Mouse (Mus musculus): ENCODE data around the gene Dlat.
A peak's percentile ranks its signal among the peaks of the same experiment; 100 is the strongest.

The Dlat gene

DNA sequence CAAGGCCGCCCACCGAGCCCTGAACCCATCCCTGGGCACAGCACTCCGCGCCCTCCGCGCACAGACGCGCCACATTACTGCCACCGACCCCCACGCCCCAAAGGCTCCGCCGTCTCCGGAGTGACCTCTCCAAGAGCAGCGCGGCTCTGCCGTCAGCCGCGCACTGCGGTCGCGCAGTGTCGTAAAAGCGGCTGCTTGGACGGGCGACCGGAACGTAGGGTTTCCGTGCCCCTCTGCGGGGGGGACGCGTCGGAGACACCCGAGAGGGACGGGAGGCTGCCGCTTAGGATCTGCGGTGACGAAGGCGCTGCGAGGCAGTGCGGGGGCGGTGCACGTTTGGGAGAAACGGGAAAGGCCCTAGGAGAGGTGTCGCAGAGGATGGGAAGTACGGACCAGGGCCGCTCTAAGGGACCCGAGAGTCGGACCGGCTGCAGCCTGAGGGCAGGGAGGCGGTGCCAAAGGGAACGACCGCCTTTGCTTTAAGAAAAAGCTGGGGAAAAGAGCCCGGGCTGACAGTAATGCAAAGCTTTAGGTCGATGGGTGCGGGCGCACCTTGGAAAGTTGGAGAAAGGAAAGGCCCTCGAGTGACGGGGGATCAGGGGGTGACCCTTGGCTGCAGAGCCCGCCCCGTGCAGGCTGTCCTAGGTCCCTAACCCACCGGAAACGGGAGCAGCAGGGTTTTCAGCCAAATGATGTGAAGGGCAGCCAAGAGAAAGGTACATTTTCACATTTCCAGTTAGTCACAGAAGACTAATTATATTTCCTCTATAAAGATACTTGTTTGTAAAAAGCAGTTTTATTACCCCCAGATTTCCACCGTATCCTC, at the start of gene Dlat:
TSS of gene Dlat (minus strand) at position 389 of the 826 bp plus-strand sequence.
- DNase-seq (ENCODE audit: low spot score in 2 of 2), result peak; percentile 84 to 85

DNA sequence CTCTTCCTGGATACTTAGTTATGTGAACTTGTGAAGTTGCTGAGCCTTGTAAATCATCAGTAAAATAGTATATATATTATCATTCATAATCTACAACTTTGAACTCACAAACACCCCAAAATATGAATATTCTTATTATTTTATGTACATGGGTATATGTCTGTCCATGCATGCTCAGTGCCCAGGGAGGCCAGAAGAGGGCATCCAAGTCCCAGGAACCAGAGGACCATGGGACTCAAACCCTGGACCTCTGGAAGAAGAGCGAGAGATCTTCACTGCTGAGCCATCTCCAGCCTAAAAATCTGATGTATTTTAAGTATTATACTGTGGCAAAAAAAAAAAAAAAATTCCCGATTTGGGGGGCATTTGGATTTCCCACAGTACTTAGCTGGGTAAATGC, 49.5 kb upstream of the Dlat start:
- no peak for DNase-seq (ENCODE audit: low spot score in 2 of 2)

DNA sequence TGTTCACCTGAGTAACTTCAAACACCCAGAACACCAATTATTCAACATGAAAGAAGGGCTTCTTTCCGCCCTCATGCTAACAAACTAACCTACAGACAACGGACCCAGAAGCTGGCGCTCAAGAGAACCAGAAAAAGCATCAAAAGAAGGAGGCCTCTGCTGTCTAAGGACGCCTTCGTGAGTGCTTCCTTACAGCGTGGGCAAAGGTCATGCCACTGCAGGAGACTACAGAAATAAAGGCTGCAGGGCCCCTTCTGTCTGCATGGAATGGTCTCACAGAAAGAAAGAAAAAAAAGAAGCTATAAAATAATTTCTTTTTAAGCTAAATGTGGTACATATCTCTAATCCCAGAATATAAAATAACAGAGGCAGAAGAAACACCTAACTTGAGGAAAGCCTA, 45.3 kb upstream of the Dlat start:
- DNase-seq (ENCODE audit: low spot score in 2 of 2), result no peak

DNA sequence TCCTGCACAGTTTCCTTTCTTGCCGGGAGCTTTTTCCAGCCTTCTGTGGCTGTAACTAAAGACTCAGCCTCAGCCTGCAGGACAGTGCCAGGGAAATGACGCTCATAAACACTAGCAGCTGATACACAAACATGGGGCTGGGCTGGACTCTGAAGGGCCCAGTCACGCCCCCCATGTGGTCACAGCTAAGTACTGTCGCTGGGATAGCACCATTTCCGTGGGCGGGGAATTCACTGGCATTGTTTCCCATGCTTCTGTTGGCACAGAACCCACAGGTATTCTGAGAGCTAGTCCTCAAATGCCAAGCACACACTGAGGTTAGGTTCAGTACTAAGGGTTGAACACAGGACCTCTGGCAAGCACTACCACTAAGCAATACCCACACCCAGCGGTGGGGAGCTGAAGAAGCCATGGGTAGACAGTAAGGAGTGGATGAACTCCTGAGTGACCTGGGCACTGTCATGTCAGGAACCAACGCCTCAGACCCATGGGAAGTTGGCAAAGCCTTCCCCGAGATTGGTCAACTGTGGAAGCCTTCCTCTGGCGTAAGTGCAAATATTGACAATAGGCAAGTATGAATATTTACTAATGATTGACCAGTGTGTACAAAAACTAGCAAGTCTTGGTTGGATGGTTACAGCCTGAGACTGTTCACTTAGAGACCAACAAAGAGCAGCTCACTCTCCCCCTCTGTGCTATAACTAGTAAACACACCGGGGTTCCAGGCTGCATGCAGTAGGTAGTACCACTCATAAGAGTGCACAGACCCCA, 41.5 kb upstream of the Dlat start:
- no peak for DNase-seq (ENCODE audit: low spot score in 2 of 2)

DNA sequence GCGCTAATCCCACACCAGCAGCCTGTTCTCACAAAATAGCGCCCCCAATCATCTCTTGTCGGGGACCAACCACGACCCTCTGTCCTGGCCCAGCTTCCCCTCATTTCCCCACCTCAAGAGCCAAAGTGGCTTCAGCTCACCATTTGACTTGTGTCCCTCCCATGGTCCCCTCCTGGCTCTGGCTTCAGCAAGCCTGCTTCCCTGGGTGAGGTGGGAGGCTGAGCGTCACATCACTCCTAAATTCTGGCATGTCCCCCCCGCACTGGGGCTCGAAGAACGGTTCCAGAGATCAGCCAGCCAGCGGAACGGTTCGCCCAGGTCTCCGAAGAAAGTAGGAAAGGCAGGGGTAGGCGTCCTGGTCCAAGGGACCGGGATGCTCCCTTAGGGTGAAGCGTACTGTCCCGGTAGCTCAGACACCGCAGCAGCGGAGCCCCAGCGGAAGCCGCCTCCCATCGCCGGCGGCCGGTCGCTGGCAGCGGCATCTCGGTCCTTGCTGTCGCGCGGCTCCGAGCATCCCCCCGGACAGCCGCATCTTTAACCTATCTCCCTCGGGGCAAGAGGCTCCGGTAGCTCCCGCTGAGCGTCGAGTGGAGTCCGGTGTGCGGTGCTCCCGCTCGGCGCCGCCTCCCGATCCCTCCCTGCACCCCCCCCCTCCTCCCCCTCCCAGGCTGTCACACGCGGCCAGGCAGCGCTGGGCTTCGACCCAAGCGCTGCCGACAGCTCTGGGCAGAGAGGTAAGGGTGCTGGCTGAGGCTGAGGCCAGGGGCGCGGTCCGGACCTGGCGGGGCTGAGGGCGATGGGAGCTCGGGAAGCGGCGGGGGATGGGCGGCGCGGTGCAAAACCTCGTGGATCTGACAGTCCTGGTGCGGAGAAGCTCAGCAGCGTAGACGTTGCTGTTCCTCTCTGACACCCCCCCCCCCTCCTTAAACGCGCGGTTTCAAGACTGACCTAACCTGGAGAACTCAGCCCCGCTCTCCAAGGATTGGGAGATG, 39.1 kb upstream of the Dlat start:
- DNase-seq (ENCODE audit: low spot score in 2 of 2), result no peak

DNA sequence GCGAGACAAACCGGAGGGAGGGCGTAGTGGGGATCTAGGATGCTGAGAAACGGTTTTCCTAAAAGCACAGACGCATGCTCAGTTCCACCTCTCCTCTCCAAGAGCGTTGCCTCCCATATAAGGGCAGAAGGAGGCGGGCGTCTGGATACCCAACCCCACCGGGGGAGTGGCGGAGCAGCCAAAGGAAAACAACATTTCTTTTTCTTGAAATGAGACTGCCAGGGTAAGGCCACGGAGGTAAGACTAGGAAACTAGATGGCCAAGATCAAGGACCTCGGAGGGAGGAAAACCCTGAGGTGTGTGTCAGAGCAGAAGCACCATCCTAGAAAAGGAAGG, 38.1 kb upstream of the Dlat start:
- DNase-seq (ENCODE audit: low spot score in 2 of 2), result peak in 1 of 2 experiments; percentile 18

DNA sequence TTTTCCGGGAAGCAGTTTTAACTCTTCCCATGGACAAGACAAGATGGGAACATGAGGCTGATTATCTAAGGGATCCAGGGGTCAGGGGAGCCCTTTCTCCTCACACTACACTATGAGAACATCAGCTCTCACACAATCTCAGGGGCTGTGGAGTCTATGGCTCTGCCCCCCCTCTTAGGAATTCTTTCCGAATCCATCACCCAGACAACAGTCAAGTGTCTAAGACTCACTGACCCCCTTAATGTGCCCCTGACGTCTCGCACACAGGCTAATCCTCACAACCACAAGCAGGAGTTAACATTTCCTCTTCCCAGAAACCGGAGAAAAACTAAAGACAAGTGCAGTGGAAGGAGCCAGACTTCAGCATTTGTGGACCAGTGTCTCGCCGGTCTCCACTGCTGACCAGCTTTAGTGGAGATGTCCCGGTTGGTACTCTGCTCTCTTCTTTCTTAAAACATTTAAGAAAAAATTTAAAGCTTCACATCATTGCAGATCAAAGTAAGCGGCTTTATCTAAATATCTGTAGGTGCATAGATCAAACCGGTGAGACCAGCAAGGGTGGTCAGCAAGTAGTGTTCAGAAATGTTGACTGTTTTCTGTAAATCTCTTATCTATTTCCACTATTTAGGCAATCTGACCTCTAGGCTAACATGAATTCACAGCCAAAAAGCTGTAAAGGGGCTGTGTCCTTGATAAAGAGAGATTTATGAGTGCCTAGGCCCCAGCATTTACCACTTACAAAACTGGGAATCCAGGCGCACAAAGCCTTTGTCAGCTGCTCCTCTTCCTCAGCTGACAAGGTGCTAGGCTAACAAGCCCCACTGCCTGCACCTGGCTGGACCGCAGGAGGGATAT, 37.5 kb upstream of the Dlat start:
- no peak for DNase-seq (ENCODE audit: low spot score in 2 of 2)

DNA sequence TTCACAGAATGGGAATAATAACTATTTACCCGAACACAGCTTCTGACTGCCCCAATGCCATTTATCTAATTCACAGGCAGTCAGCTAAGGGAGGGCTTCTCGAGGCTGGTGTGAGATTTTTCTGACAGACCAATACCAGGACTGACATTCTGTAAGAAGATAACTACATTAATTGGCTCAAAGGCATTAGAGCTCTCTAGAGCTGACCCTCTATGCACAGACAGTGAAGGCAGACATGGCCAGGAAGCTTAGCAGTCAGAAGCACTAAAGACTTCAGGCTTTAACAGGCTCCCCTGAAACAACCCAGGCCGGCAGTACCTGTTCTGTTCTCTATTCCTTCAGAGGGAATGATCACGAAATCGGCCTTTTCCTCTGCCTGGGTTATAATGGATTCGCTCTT, 35.6 kb upstream of the Dlat start:
- DNase-seq (ENCODE audit: low spot score in 2 of 2), result no peak

DNA sequence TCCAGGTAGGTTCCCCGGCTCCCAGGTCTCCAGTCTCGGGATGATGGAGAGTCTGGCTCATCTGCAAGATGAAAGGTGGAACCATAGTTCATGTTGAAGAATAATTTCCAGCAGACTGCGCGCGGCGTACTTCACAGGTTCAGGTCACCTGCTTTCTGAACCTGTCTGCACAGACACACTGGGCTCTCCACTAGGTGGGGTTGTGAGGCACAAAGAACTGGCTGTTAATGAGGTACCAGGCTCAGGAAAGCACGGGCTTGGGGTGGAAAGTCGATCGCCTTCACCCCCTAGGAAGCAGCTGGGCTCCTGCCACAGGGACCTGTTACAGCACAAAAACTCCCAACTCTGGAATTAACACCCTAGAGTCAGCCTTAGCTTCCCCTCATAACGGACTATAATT, 34.1 kb upstream of the Dlat start:
- DNase-seq (ENCODE audit: low spot score in 2 of 2), result peak in 1 of 2 experiments; percentile 7

DNA sequence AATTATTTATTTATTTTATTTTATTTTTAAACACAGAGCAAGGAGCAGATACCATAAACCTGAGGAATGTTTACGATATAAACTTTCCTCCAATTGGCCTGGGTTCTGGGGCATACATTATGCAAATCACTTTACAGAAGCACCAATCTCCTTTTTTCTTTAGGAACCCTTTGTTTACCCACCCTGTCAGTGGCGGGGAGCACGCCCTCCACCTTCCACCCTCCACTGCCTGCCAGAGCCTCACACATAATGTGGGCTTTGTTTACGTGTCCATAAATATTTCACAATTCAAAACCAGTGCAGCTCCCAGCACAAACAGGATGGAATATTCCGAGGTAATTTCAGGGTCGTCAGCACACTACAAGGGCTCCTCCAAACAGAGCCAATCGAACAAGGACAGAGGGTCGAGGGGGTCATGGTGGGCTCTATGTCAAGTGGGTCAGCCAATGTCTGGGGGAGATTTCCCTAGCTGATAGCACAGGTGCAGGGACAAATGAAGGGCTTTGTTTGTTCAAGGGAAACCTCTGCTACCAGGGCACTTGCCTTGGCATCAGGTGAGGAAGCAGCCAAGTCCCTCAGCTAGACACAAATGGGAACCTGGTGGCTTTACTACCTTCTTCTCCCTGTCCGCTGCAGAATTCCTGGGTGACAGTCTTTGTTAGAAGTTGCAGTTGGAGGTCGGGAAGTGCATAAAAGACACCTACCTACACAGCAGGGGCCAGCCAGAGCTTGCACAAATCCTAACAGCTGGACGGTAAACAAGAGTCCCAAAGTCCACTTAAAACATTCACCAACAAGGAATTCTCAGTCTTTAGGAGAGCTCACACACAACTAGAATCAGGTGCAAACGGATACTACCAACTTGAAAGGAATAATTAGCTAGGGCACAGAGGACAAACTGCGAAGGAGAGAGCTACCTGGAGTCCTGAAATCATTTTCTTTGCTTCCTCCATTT, 33.3 kb upstream of the Dlat start:
- DNase-seq (ENCODE audit: low spot score in 2 of 2), result no peak

DNA sequence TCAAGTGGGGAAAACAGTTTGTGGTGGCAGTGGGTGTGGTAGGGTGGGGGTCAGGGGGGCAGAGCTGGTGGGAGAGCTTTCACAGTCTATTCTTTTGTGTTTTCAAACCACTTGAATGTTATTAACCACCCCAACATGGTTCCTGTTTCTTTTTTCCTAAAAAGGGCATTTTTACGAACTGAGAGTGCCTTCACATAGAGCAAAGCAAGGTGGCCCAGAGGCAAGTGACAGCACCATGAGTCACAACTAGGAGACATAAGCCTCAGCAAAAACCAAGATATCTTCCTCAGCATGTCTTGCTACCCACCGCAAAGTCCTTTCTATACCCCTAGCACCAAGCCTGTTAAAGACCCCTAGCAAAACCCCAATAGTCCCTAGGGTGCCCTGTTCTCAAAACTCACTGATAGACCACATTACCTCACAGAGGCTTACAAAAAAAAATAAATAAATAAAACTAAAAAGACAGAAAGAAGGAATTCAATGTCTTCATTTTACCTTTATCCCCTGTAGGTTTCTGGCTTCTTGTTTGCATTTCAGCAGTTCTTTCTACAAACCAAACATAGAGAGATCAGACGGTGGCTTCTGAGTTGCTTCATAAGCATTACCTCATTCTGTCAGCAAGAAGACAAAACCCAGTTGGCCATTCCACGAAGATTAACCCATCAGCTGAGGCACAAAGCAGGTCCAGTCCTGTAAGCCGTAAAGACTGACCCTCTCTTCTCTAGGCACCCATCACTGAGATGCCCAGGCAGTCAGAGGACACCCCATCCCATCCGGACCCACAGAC, 27.5 kb upstream of the Dlat start:
- DNase-seq (ENCODE audit: low spot score in 2 of 2), result no peak

DNA sequence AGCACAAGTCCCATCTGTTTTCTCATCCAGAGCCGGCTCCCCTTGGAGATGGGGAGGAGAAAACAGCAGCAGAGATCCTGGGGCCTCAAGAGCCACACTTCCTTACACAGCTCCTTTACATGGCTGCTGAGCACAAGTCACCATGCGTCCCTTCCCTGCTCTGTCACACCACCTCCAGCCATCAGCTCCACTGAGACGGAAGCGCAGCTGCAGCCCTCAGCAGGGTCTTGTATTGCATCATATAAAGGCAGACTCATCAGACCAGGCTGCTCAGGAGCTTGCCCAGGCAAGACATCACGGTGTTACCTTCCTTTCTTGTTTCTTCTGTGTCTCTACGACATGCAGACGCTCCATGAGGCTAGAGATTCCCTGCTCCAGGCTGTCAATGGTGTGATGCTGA, 22.1 kb upstream of the Dlat start:
- no peak for DNase-seq (ENCODE audit: low spot score in 2 of 2)

DNA sequence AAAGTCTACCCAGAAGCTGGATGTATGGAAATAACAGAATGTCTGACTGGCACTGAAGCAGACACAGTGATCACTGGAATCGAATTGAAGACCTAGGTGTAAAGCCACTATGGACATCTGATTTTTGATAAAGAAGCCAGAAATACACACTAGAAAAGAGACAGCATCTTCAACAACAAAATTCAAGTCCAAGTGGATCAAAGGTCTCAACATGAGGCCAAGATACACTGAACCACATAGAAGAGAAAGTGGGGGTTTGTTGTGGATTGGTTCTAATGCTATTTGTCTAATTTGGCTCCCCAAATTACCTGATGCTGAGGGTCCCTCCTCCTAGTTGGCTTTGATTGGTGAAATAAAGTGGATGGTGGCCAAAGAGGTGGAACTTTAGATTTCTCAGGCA, 19.8 kb upstream of the Dlat start:
- DNase-seq (ENCODE audit: low spot score in 2 of 2), result no peak

DNA sequence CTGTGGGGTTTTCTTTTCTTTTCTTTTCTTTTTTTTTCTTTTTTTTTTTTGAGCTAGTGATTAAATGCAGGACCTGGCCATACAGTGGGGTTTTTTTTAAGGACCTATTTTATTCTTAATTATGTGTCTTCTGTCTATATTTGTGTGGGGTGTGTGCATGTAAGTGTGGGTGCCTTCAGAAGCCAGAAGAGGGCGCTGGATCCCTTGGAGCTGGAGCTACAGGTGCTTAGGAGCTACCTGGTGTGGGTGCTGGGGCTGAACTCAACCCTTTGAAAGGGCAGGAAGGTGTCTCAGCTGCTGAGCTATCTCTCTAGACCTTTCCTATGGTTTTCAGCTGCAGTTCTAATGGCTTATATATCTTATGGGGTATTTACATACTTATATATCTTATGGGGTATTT, 15.2 kb upstream of the Dlat start:
- no peak for DNase-seq (ENCODE audit: low spot score in 2 of 2)

DNA sequence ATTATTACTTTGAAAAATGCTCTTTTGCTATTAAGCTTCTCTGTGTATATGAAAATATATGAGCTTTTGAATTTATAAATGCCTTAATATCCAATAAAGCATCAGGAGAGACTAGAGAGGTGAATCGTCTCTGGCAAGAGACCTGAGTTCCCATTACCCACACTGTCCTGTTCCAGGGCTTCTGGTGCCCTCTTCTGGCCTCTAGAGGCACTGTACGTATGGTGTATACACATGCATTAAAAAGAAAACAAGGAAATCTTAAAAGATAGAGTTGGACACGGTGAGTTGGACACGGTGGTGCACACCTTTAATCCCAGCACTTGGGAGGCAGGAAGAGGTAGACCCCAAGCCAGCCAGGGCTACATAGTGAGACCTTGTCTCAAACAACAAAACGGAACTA, 11.1 kb upstream of the Dlat start:
- peak; percentile 56 to 68 for DNase-seq (ENCODE audit: low spot score in 2 of 2)

DNA sequence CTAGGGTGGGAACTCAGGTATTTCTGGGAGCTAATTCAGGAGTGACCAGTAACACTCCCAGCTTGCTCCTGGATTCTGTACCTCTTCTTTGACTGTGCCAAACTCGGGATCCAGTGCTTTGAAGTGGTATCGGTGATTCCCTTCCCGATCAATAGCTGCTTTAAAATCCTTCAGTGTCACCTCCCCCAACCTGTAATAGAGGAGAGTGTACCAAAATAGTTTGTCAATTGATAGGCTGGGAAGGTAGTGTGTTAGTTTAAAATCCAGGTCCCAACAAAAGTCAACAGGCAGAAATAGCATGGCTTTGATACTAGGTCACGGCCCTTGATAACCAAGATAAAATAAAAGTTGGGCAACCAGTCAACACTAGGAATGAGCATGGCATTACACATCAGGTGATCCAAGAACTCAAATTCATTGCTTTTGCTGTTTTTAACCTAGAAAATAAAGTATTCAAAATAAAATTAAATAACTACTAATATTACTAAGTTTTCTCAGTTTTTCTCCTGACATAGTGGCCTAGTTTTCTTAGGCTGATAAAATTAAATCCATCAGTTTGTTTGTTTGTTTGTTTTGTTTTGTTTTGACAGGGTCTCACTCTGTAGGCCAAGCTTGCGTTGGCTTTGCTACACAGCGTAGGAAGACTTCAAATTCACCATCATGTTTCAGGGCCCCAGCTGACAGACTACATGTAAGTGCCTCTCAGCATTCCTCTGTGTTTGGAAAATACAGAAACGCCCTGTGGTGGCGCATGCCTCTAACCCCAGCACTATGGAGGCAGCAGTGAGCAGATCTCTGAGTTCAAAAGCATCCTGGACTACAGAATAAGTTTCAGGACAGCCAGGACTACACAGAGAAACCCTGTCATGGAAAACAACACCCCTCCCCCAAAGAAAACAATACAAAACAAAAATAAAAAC, 8.3 kb upstream of the Dlat start:
- no peak for DNase-seq (ENCODE audit: low spot score in 2 of 2)

DNA sequence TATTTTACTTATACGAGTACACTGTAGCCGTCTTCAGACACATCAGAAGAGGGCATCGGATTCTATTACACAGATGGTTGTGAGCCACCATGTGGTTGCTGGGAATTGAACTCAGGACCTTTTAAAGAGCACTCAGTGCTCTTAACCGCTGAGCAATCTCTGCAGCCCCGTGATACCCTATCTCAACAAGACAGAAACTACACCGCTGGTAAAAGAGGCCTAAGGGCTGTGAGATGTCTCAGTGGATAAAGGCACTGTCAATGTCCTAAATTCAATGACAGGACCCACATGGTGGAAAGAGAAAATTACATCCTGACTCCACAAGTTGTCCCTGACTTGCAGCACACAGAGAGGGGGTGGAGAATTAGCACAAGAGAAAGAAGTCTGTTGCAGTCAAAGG, 6.9 kb upstream of the Dlat start:
- DNase-seq (ENCODE audit: low spot score in 2 of 2), result no peak

DNA sequence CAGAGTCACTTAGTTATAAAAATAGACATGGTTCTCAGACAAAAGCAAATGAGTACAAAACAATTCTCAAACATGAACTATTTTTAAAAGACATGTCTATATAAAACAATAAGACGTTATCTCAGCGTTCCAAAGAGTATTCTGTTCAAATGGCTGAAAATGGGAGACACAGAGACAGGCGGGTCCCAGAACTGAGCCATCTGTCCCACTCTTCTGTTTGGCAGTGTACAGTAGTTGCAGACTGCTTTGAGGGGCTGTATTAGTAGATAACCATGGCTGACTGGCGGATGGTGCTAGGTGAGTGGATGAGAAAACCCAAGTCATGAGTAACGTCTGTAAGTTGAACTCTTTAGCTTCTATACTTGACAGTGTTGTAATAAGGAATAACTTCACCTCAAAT, 5.2 kb upstream of the Dlat start:
- DNase-seq (ENCODE audit: low spot score in 2 of 2), result no peak

All from spleen, postnatal 36 days (tissue).